Mouse (Mus musculus) retina, postnatal 1 day (tissue): Measurements from ENCODE around the gene March10.

Experiments
- DNase-seq: peaks from one replicate; pipeline ENCODE4 v3.0.0-alpha.2; 2012

March10 gene

GRCm38 (mm10) chr11:105350643-105351042 lies 105.9 kb downstream of the March10 start:
- no peak for DNase-seq

GRCm38 (mm10) chr11:105349780-105350324 lies 106.7 kb downstream of the March10 start:
- DNase-seq, result no peak

GRCm38 (mm10) chr11:105348495-105348982 lies 108.0 kb downstream of the March10 start:
- no peak for DNase-seq

GRCm38 (mm10) chr11:105347162-105348161 lies 109.1 kb downstream of the March10 start:
- DNase-seq, result peak; percentile 88

- peak; percentile 43 for DNase-seq
These were observed 111.3 kb downstream of the March10 start for GRCm38 (mm10) chr11:105345284-105345683.

GRCm38 (mm10) chr11:105338596-105339390 lies 117.7 kb downstream of the March10 start:
- DNase-seq, result peak; percentile 39

GRCm38 (mm10) chr11:105333867-105334670 lies 122.5 kb downstream of the March10 start:
- no peak for DNase-seq

- DNase-seq, result peak; percentile 80
These were observed 124.1 kb downstream of the March10 start for GRCm38 (mm10) chr11:105332468-105332867.

- peak; percentile 85 for DNase-seq
These were observed 124.8 kb downstream of the March10 start for GRCm38 (mm10) chr11:105331732-105332131.

- no peak for DNase-seq
These were observed 125.4 kb downstream of the March10 start for GRCm38 (mm10) chr11:105331129-105331528.

GRCm38 (mm10) chr11:105329962-105330361 lies 126.6 kb downstream of the March10 start:
- no peak for DNase-seq

GRCm38 (mm10) chr11:105327101-105327500 lies 129.4 kb downstream of the March10 start:
- DNase-seq, result peak; percentile 78

- DNase-seq, result no peak
These were observed 133.0 kb downstream of the March10 start for GRCm38 (mm10) chr11:105323530-105323929.

- no peak for DNase-seq
These were observed 135.4 kb downstream of the March10 start for GRCm38 (mm10) chr11:105321090-105321489.

GRCm38 (mm10) chr11:105317769-105318168 lies 138.8 kb downstream of the March10 start:
- no peak for DNase-seq

- no peak for DNase-seq
These were observed 140.4 kb downstream of the March10 start for GRCm38 (mm10) chr11:105316121-105316520.

- peak; percentile 43 for DNase-seq
These were observed 141.2 kb downstream of the March10 start for GRCm38 (mm10) chr11:105315296-105315695.

GRCm38 (mm10) chr11:105313633-105314014 lies 142.9 kb downstream of the March10 start:
- DNase-seq, result no peak

- DNase-seq, result peak; percentile 53
These were observed 143.4 kb downstream of the March10 start for GRCm38 (mm10) chr11:105312972-105313632.

GRCm38 (mm10) chr11:105312311-105312942 lies 144.1 kb downstream of the March10 start:
- DNase-seq, result peak; percentile 49
